In genomic region chr8:127684213-127684612, GRCm38 (mm10) we compare ENCODE assay signal across 14 mouse cellular contexts.
DNase-seq lines count a peak whose midpoint lies in the region; ATAC-seq and TF ChIP-seq lines count a peak whose summit lies in the region.
"Had no signal": no experiment of that assay in that cellular context is flagged by ENCODE, and none has a peak within 500 bp of the region (broad histone marks: within the 10 kb centered on the region; RNA-seq: fewer than 3 reads in every experiment).

No protein-coding gene starts in this region.

- no peak overlapping the region for H3K4me2 ChIP-seq in forebrain, embryonic 11.5 days (ENCODE audit: low read depth, low read length, severe bottlenecking)
- no peak overlapping the region for H3K4me2 ChIP-seq in midbrain, embryonic 14.5 days (ENCODE audit: low read length)
- H3K4me2 ChIP-seq: heart, embryonic 12.5 days; intestine, embryonic 15.5 days; stomach, embryonic 15.5 days had no signal

- no peaks in the 10 kb centered on the region for H3K36me3 ChIP-seq in forebrain, embryonic 11.5 days (ENCODE audit: control insufficient read depth, insufficient read depth, low read length)
- no peaks in the 10 kb centered on the region for H3K36me3 ChIP-seq in forebrain, embryonic 10.5 days (replicated peaks)
- no peaks in the 10 kb centered on the region for H3K36me3 ChIP-seq in midbrain, embryonic 14.5 days (ENCODE audit: control insufficient read depth, insufficient read depth, low read length)
- H3K36me3 ChIP-seq in midbrain, embryonic 10.5 days: no peaks in the 10 kb centered on the region
- H3K36me3 ChIP-seq: heart, embryonic 12.5 days; intestine, embryonic 15.5 days; stomach, embryonic 15.5 days had no signal

- H3K27me3 ChIP-seq in forebrain, embryonic 11.5 days (ENCODE audit: control insufficient read depth, insufficient read depth, low read length): no peaks in the 10 kb centered on the region
- H3K27me3 ChIP-seq in forebrain, embryonic 10.5 days (ENCODE audit: poor library complexity, severe bottlenecking): no peaks in the 10 kb centered on the region
- H3K27me3 ChIP-seq in midbrain, embryonic 14.5 days (ENCODE audit: control insufficient read depth, insufficient read depth, low read length): no peaks in the 10 kb centered on the region
- H3K27me3 ChIP-seq in midbrain, embryonic 10.5 days (ENCODE audit: low read depth, poor library complexity, severe bottlenecking): no peaks in the 10 kb centered on the region
- H3K27me3 ChIP-seq: heart, embryonic 12.5 days; intestine, embryonic 15.5 days; stomach, embryonic 15.5 days had no signal

- 0 out of 2 replicates have a peak, but pooled peaks have one; percentile 46 for ATAC-seq in forebrain, embryonic 11.5 days (replicated peaks; ENCODE audit: low FRiP score)
- no peak for ATAC-seq in midbrain, embryonic 14.5 days (ENCODE audit: low FRiP score, low TSS enrichment)
- ATAC-seq: intestine, embryonic 15.5 days had no signal

- no peaks in the 10 kb centered on the region for H3K9me3 ChIP-seq in forebrain, embryonic 11.5 days (ENCODE audit: control insufficient read depth, low read length)
- H3K9me3 ChIP-seq in forebrain, embryonic 10.5 days: no peaks in the 10 kb centered on the region
- H3K9me3 ChIP-seq in midbrain, embryonic 14.5 days (ENCODE audit: control insufficient read depth, low read length): no peaks in the 10 kb centered on the region
- no peaks in the 10 kb centered on the region for H3K9me3 ChIP-seq in midbrain, embryonic 10.5 days (replicated peaks)
- H3K9me3 ChIP-seq: heart, embryonic 12.5 days; intestine, embryonic 15.5 days; stomach, embryonic 15.5 days had no signal

- no peak overlapping the region for H3K27ac ChIP-seq in forebrain, embryonic 11.5 days (ENCODE audit: low read depth, low read length)
- H3K27ac ChIP-seq in forebrain, embryonic 10.5 days: no peak overlapping the region
- H3K27ac ChIP-seq in midbrain, embryonic 14.5 days (replicated peaks; ENCODE audit: low read depth, low read length): no peak overlapping the region
- H3K27ac ChIP-seq in midbrain, embryonic 10.5 days (replicated peaks): no peak overlapping the region
- H3K27ac ChIP-seq in layer of hippocampus, adult 2 months: no peak overlapping the region
- H3K27ac ChIP-seq: intestine, embryonic 15.5 days; liver, embryonic 14.5 days; stomach, embryonic 15.5 days had no signal

- no peak for TF ChIP-seq CTCF in layer of hippocampus, adult 2 months (conservative IDR thresholded peaks at IDR 0.05)

- H3K4me3 ChIP-seq in forebrain, embryonic 11.5 days (ENCODE audit: low read depth, low read length): no peak overlapping the region
- no peak overlapping the region for H3K4me3 ChIP-seq in forebrain, embryonic 10.5 days
- no peak overlapping the region for H3K4me3 ChIP-seq in midbrain, embryonic 14.5 days (replicated peaks; ENCODE audit: low read depth, low read length)
- H3K4me3 ChIP-seq in midbrain, embryonic 10.5 days: no peak overlapping the region
- H3K4me3 ChIP-seq in layer of hippocampus, adult 2 months: no peak overlapping the region
- H3K4me3 ChIP-seq: heart, embryonic 12.5 days; intestine, embryonic 15.5 days; stomach, embryonic 15.5 days had no signal

- WGBS in forebrain, embryonic 11.5 days: 76% methylated on average over 5 of the region's 5 CpGs
- WGBS in forebrain, embryonic 10.5 days: 91% methylated on average over 5 of the region's 5 CpGs
- WGBS in midbrain, embryonic 14.5 days: 66% methylated on average over 5 of the region's 5 CpGs
- WGBS in midbrain, embryonic 10.5 days: 86% methylated on average over 5 of the region's 5 CpGs

- no peak for DNase-seq in forebrain, embryonic 11.5 days (ENCODE audit: low spot score)
- DNase-seq in forebrain, embryonic 10.5 days (ENCODE audit: extremely low spot score, low spot score): no peak
- peak; percentile 7 for DNase-seq in midbrain, embryonic 14.5 days
- DNase-seq in midbrain, embryonic 10.5 days (ENCODE audit: low spot score): no peak
- peak; percentile 28 to 43 for DNase-seq in layer of hippocampus, adult 2 months (ENCODE audit: low spot score in 2 of 2)
- peak; percentile 38 to 58 for DNase-seq in right cerebral cortex, postnatal 10 days (ENCODE audit: low spot score in 2 of 2)
- no peak for DNase-seq in heart, postnatal 10 days
- no peak for DNase-seq in lung, postnatal 14 days
- DNase-seq: B cell, adult 2 months; thymus, postnatal 4 days had no signal

- H3K9ac ChIP-seq in forebrain, embryonic 11.5 days (ENCODE audit: low read length): no peak overlapping the region
- no peak overlapping the region for H3K9ac ChIP-seq in midbrain, embryonic 14.5 days (replicated peaks; ENCODE audit: low read length)
- H3K9ac ChIP-seq: heart, embryonic 12.5 days; intestine, embryonic 15.5 days; liver, embryonic 14.5 days; stomach, embryonic 15.5 days had no signal

- intact Hi-C loops in heart, postnatal 10 days (cut with DNase I): no loop called here

- no peaks in the 10 kb centered on the region for H3K4me1 ChIP-seq in forebrain, embryonic 11.5 days (replicated peaks; ENCODE audit: control insufficient read depth, insufficient read depth, low read length)
- no peaks in the 10 kb centered on the region for H3K4me1 ChIP-seq in forebrain, embryonic 10.5 days
- no peaks in the 10 kb centered on the region for H3K4me1 ChIP-seq in midbrain, embryonic 14.5 days (ENCODE audit: control insufficient read depth, insufficient read depth, low read length)
- no peaks in the 10 kb centered on the region; the same call in 1 of the 2 replicates for H3K4me1 ChIP-seq in midbrain, embryonic 10.5 days
- H3K4me1 ChIP-seq: heart, embryonic 12.5 days; intestine, embryonic 15.5 days had no signal

Comparison
In these comparisons a context has a peak if more than half of its experiments do, and no peak if none do; other contexts are left out.
1. DNase-seq: peak in midbrain, embryonic 14.5 days (single experiment), layer of hippocampus, adult 2 months (2 of 2) and right cerebral cortex, postnatal 10 days (2 of 2); none in forebrain, embryonic 11.5 days (single experiment), forebrain, embryonic 10.5 days (single experiment), midbrain, embryonic 10.5 days (single experiment), heart, postnatal 10 days (0 of 2) and lung, postnatal 14 days (single experiment).